Mouse (Mus musculus) lung, adult 2 months (tissue): Measurements from ENCODE around the gene Naaladl2. TPM values are rescaled to one million over a fixed set of nuclear protein-coding genes. Genes with fewer than 3 reads are reported as not detected.

Experiments
- DNase-seq: peaks from one replicate; pipeline ENCODE4 v3.0.0; 2022
- H3K4me1 ChIP-seq: fragments of 200-500 bp; 2 replicates; pipeline ENCODE4 v1.6.1; 2011; ENCODE audit warnings: low read length; ENCODE audit not compliant: control insufficient read depth, insufficient read depth
- H3K4me3 ChIP-seq: fragments of 200-500 bp; replicated peaks from 2 replicates; pipeline ENCODE3; 2011; ENCODE audit warnings: low read depth, mild to moderate bottlenecking, control low read depth, low read length; ENCODE audit errors: extremely low read depth
- CTCF ChIP-seq: fragments of 200-500 bp; IDR thresholded peaks from 2 replicates; pipeline ENCODE4 v1.5.1; 2011; ENCODE audit warnings: mild to moderate bottlenecking, low read length, control low read depth; ENCODE audit not compliant: insufficient read depth
- POLR2A ChIP-seq: fragments of 200-500 bp; IDR thresholded peaks from 2 replicates; pipeline ENCODE4 v1.6.1; 2011; ENCODE audit warnings: low read depth, mild to moderate bottlenecking, control low read depth, low read length, borderline replicate concordance; ENCODE audit errors: extremely low read depth
- WGBS: fragments of 180-500 bp; shearing (Covaris S2); methylation state at CpG from one replicate; pipeline ENCODE4 v1.1.7; 2018; 5-methylcytosine and 5-hydroxymethylcytosine counted together
- polyA plus RNA-seq: library from polyadenylated mRNA; depleted of rRNA; stranded (reverse); fragments of >200 nt; gene quantifications from 2 replicates; pipeline ENCODE4 v1.2.3, GENCODE M21; 2012; rRNA removed

Naaladl2 gene
- polyA plus RNA-seq = 0.45 and 0.64 TPM in 2 replicates

DNA sequence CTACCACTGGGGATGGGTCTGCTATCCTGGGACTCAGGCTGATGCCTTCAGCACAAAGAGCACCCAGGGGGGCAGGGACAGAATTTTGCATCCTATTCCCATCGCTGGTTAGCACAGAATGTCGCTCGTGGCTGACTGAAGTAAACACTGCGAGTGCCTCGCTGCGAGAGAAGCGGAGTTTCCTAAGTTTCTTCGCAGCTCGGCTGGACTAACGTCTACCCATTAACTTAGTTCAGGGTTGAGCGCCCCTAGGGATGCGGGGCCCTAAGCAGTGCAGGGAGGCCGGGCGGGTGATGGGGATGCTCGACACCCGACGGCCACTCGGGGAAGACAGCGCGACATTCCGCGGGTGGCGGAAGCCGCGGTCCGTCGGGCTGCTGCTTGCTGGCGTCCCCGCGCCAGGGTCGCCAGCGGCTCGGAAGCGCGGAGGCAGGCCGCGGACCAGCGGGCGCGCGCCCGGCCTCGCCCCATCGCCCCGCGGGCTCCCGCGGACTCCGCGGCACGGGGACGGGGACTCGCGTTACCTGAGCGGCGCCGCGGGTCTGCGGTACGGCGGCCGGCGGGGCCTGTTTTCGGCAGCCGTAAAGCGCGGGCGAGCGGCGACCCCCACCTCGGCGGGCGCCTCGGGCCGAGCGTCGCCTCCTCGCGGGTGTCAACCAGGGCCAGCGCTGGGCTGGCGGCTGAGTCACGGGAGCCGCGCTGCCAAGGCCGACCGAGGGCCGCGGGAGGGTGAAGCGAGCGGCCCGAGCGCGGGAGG, at the start of gene Naaladl2:
Gene Naaladl2, minus strand, starts transcription at position 707 of the 757 bp plus-strand sequence.
- 3% methylated on average over 93 of the region's 93 CpGs for WGBS
- Histone ChIP-seq H3K4me1 (no peaks in the 10 kb centered on the region), H3K4me3 (peak within 1 kb of the TSS; percentile 23)
- peak; percentile 22 for DNase-seq
- TF ChIP-seq CTCF (no peak), POLR2A (no peak)

GRCm38 (mm10) chr3:25151721-25152120, 7.7 kb upstream of the Naaladl2 start:
- TF ChIP-seq POLR2A (no peak), CTCF (no peak)
- no peak for DNase-seq
- WGBS = 90% methylated on average over 13 of the region's 13 CpGs

GRCm38 (mm10) chr3:25147271-25147670, 3.2 kb upstream of the Naaladl2 start:
- TF ChIP-seq CTCF (no peak), POLR2A (no peak)
- H3K4me3 ChIP-seq = no peak overlapping the region
- DNase-seq = no peak
- no peaks in the 10 kb centered on the region for H3K4me1 ChIP-seq

More at GRCm38 (mm10) chr3:25151721-25152120, 7.7 kb upstream of the Naaladl2 start:
- no peaks in the 10 kb centered on the region for H3K4me1 ChIP-seq
- H3K4me3 ChIP-seq = no peak overlapping the region

DNA sequence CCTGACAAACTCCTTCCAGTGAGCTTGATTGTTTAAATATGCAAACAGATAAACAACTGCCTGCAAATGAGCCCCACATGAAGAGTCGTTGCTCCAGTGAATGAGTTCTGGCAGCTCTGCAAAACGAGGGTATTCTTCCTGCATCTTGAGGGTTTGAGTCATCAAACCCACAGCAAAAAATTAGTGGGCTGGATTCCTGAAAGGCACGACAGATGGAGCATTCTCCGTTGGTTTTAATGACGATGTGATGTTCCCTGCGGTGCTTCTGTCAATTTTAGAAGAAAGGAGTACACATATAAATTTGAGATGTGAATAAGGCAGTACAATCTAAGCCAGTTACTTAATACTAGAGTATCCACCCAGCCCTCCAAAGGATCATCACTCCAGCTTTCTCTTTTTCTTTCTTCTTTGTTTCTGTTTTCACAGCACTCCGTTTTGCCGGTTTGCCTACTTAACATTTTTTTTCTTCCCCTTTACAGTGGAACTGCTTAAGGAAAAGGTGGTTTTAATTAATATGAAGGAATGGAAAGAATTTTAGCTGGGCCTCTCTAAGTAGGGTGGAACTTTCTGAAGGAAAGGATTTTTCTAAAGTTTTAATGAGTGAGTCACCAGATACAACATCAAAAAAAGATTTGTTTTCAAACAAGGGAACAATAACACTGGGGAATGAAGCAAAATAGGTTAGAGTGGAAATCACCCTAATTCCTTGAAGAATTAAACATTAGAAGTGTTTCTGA, 1.1 kb upstream of the Naaladl2 start:
- Histone ChIP-seq H3K4me1 (no peaks in the 10 kb centered on the region), H3K4me3 (no peak overlapping the region)
- TF ChIP-seq CTCF (no peak), POLR2A (no peak)
- 25% methylated on average over 8 of the region's 8 CpGs for whole genome bisulfite sequencing
- no peak for DNase-seq

GRCm38 (mm10) chr3:25143111-25143510, 950 bp downstream of the Naaladl2 start:
- Histone ChIP-seq H3K4me3 (no peak overlapping the region), H3K4me1 (no peaks in the 10 kb centered on the region)
- DNase-seq = no peak
- 45% methylated on average over 6 of the region's 6 CpGs for WGBS
- TF ChIP-seq CTCF = no peak
- no peak for TF ChIP-seq POLR2A

- Histone ChIP-seq H3K4me3 (no peak overlapping the region), H3K4me1 (no peaks in the 10 kb centered on the region)
- WGBS = 46% methylated on average over 3 of the region's 3 CpGs
- TF ChIP-seq CTCF (no peak), POLR2A (no peak)
- no peak for DNase-seq
Measured at GRCm38 (mm10) chr3:25131848-25132247, 12.2 kb downstream of the Naaladl2 start.

DNA sequence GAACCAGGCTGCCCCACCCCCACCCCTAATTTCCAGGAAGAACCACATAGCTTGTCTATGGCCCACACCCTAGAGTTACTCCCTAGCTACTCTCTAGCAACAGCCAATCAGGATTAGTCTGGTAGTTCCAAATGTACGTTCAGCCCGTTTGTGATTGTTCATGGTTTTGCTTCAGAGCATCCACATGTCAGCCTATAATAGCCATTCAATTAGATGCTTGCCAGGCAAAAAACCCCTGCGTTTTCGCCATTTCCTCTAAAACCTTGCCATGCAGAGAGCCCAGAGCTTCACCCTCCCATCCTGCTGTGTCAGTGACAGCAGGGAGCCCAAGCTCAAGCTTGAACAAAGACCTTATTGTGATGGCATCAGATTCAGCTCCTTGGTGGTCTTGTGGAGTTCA, 16.2 kb downstream of the Naaladl2 start:
- Histone ChIP-seq H3K4me3 (no peak overlapping the region), H3K4me1 (no peaks in the 10 kb centered on the region)
- 58% methylated on average over 4 of the region's 4 CpGs for WGBS
- DNase-seq = no peak
- TF ChIP-seq CTCF (no peak), POLR2A (no peak)

DNA sequence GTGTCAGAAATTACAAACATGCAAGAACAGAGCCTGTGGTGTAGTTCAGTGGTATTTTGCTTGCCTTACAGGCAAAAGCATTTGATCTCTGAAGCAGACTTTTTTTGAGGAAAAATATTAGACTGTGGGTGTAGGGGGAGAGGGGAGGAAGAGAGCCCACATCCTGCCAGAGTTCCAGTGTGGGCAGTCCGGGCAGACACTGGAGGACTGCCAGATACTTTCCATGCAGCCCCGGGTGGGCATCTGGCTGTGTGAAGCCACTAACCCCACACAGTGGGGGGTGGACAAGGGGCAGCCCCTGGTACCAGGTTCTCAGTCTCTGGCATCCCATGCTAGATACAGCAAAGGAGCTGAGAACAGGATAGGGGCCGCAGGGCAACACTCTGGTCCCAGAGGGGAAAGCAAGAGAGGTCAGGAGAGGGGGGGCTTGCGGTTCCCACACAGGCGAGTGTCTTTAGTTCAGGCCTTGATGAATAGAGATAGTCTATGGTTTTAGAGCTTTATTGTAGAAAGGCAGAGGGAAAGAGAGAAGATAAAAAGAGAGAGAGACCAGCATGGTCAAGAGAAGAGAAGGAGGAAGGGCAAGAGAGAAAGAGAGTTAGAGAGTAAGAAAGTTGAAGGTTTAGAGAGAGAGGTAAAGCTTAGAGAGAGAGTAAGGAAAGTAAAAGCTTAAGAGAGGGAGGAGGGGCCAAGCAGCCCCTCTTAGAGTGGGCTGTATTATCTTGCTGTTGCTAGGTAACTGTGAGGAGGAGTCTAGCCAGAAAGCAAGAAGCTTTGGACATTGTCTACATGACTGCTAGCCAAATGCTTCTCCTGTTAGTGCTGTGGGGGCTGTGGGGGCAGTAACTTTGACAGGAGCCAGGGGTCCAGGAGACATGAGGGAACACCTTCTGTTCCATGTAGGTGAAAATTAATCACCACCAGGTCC, 18.9 kb downstream of the Naaladl2 start:
- TF ChIP-seq POLR2A = no peak
- TF ChIP-seq CTCF = no peak
- Histone ChIP-seq H3K4me1 (no peaks in the 10 kb centered on the region), H3K4me3 (no peak overlapping the region)
- DNase-seq = no peak
- WGBS = 59% methylated on average over 5 of the region's 5 CpGs

- TF ChIP-seq CTCF (no peak), POLR2A (no peak)
- 73% methylated on average over 4 of the region's 4 CpGs for WGBS
- no peak for DNase-seq
- no peaks in the 10 kb centered on the region for H3K4me1 ChIP-seq
- H3K4me3 ChIP-seq = no peak overlapping the region
Measured at GRCm38 (mm10) chr3:25113107-25113506, 31.0 kb downstream of the Naaladl2 start.
